Mouse (Mus musculus) layer of hippocampus, postnatal 36 days (tissue): ENCODE data around the gene Dnlz. TPM values are rescaled to one million over a fixed set of nuclear protein-coding genes. Genes with fewer than 3 reads are reported as not detected.
A peak's percentile ranks its signal among the peaks of the same experiment; 100 is the strongest.
"Not testable (repeated sequence)": the region's sequence is repeated elsewhere in the genome, so short reads cannot be mapped to it uniquely, and the experiment has no call there.

Experiments used
- DNase-seq, 2 experiments: peaks; one replicate each; pipeline ENCODE4 v3.0.0; 2022
- total RNA-seq, 2 experiments: library from RNA; stranded (reverse); gene quantifications; 2 replicates each; pipeline ENCODE4 v1.2.3; 2021

The Dnlz gene
- 10 to 100 TPM; 25.7 to 26.5 TPM for total RNA-seq

DNA sequence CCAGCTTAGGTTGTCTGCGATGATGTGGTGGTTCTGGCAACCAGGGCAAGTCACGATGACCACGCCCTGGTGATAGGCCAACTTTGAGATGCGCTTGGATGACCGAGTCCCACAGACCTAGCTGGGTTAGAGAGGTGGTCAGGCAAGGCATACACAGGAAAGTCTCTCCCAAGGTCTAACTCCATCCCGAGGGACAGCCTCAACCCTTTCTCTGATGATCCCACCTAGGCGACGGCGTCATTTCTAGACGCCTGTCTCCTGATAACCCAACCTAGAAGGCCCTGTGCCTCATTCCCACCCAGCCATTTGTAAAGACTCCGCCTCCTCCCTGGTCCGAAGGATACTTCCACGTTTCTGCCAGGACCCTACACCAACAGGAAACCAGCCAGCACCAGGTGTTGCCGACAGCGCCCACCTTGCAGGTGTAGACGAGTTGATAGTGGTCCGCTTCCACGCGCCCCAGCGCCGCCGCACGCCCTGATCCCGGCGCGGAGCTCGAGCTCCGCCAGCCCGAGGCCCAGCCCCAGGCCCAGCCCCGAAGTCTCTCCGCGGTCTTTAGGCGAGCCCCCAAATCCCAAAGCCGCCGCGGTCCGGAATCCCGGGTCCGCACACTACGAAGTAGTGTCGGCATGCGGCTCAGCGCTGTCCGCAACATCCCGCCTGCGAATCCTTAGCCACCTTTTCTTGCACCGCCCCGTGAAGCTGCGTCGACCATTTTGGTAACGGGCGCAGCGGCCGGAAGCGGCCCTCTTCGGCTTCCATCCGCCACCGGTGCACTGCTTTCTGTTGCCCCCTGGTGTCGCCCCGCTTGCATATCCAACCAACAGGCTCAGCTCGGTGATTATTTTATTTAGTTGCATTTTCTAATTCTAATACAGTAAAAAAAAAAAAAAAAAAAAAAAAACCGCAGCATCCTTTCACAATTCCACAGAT is at the start of gene Dnlz:
Dnlz (minus strand) TSS at position 753 of the 933 bp plus-strand sequence.
- DNase-seq = peak; percentile 92 to 94

DNA sequence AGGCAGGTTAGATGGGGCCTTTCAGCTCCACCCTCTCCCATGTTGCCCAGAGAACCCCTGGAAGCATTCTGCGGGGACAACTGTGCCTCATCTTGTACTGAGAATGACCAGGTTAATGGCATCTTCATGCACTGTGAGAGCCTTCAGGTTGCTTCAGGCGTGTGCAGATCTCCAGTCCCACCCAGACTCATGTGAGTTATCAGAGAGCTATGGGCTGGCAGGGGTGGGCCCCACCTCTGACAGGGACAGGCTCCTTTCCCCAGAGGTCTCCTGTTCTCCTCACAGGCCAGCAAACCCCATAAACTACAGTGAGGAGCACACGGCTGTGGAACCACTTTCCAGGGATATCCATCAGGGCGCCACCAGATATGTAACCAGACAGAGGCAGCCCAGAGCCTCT is 49.1 kb upstream of the Dnlz start:
- no peak for DNase-seq

GRCm38 (mm10) chr2:26400296-26400695 is 48.4 kb upstream of the Dnlz start:
- DNase-seq = no peak

DNA sequence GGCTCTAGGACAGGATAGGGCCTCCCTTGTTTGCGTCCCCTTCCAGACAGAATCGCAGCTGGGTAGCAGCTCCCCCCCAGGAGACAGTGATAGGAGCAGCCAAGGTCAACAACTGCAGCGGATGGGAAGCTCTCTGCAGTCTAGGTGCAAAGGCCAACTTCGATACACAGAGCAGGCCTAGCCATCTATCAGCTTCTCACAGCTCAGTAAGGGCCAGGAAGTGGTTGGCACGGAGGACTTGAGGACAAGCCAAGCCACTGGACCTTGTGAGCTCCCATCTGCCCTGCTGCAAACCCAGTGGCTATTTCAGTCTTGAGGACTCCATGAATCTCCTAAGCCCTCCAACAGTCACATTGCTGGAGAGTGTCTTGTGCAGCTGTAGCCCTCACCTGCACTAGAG is 47.7 kb upstream of the Dnlz start:
- DNase-seq = no peak

DNA sequence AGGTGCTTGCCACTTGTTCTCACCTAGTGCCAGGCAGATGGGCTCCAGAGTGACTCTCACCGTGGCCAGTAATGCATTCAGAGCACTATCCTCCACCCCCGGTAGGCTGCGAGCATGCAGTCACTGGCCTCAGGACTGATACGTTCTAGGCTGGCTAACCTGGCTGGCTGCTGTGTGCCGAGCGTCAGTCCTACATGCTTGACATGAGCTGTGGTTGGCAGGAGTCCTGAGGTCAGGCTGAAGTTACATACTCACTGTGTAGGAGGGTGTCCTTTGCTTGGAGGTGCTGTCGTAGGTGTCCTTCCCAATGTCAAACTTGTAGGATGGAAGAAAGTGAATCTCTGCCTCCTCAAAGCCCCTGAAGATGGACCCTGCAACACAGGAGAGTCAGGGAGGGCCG is 47.1 kb upstream of the Dnlz start:
- DNase-seq = no peak

DNA sequence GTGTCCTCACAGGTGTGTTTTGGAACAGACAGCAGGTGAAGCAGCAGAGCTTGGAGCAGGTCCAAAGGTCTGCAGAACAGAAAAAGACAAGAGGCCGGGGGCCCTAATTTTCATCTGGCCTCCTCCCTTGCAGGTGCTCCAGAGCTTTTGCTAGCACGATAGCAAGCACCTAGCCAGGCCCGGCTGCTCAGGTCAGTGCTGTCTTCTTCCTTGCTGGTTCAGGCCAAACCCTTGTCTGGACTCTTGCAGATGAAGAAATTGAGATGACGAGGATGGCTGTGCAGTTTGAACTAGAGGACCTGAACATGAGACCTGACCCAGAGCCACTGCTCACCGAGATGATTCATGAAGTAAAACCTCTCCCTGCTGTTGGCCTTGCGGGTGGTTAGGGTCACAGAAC is 39.7 kb upstream of the Dnlz start:
- DNase-seq = no peak

DNA sequence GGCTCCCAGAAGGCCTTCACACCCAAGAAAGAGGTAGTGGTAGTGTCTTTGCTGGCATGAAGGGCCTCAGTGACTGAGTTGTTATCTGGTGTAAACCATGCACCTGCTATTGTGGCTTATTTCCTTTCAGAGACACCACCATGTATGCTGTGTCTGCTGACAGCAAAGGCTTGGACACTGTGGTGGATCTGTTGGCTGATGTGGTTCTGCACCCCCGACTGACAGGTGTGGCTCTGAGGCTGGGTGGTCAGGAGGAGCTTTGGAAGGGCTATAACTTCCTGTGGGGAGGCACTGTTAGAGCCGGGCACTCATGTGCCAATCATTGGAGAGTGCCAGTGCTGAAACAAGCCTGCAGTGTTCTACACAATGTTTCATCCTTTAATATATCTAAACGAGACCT is 39.0 kb upstream of the Dnlz start:
- DNase-seq = no peak

DNA sequence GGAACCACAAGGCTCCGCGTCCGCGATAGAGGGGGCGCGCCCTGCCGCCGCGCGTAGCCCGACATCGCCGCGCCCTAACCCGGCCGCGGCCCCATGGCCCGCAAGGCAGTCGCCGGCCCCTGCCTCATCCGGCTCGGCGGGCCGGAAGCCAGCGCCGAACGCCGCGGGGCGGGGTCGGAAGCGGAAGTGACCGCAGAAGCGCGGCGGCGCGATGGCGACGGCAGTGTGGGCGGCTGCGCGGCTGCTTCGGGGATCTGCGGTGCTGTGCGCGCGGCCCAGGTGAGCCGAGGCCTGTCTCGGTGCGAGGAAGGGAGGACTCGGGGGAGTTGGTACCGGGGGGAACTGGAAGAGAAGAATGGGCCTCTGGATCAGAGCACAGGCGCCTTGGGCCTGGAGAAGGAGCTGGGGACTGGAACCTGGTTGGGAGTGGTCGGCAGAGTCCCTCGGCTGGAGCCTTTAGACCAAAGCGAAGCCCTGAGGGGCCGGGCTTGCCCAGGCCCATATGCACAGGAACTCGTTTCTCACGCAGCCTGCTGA is 37.3 kb upstream of the Dnlz start, which contains the start of the genes Entr1 and Pmpca:
Entr1 (minus strand) TSS at position 163 of the 537 bp plus-strand sequence.
Pmpca (plus strand) TSS at position 186 of the 537 bp plus-strand sequence.
- peak; percentile 85 to 87 for DNase-seq

GRCm38 (mm10) chr2:26388682-26389153 is 36.8 kb upstream of the Dnlz start:
- no peak for DNase-seq

DNA sequence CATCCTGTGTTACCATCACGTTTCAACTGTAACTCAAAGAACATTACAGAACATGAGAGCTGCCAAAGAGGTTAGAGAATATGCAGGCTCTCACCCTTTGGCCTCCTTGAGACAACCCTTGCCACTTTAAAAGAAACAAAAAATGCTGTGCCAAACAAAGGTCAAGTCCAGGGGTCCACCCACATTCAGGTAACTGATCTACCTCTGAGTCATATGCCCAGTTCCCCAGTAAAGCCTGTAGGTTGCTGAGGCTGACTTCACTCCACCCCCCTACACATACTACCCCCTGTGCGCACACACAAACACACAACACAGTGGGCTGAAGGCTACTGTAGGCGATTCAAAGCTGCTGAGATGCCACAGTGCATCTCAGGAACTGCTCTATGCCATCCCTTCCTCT is 35.8 kb upstream of the Dnlz start:
- DNase-seq = no peak

DNA sequence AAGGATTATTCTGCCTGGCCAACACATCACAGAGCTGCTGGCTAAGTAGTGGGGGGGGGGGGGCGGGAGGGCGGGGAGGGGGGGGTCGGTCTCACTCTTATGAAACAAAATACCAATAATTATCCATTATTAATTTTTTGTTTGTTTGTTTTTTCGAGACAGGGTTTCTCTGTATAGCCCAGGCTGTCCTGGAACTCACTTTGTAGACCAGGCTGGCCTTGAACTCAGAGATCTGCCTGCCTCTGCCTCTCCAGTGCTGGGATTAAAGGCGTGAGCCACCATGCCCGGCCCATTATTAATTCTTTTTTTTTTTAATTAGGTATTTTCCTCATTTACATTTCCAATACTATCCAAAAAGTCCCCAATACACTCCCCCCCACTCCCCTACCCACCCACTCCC is 29.0 kb upstream of the Dnlz start:
- DNase-seq = not testable (repeated sequence)

DNA sequence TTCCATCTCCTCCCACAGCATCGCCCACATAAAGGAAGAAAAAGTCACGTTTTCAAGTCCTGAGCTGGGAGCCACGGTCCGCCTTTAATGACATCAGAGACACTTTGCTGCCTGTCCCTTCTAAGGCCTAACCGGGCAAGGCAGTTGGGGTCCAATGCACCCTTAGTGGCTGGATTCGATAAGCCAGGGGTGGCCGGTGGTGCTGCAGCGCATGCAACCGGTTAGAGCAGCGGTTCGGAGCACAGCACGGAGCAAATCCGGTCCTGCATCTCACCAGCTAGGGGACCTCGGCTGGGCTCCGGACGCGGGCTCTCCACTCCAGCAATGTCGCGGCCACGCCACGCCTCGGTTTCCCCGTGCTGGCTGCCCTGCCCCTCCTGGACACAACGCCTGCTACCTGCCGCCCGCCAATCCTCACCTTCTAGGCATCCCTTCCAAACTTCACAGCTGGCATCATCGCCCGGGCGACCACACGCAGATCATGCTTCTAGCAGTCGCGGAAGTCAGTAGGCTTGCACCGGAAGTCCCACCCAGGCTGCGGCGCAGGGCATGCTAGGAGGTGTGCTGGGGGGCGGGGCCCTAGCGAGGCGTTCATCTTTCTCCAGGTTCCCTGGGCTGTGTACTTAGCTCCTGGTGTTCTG is 28.3 kb upstream of the Dnlz start, which contains the start of gene Snapc4:
Snapc4 (minus strand) TSS at position 523 of the 641 bp plus-strand sequence.
- peak; percentile 80 to 83 for DNase-seq

GRCm38 (mm10) chr2:26372396-26372795 is 20.5 kb upstream of the Dnlz start:
- DNase-seq = no peak

GRCm38 (mm10) chr2:26368572-26368971 is 16.7 kb upstream of the Dnlz start:
- DNase-seq = no peak

GRCm38 (mm10) chr2:26367911-26368310 is 16.0 kb upstream of the Dnlz start:
- no peak for DNase-seq

- DNase-seq = no peak
Observed at GRCm38 (mm10) chr2:26364738-26365465, 13.0 kb upstream of the Dnlz start.

GRCm38 (mm10) chr2:26363481-26363880 is 11.6 kb upstream of the Dnlz start:
- DNase-seq = no peak

GRCm38 (mm10) chr2:26362991-26363390 is 11.1 kb upstream of the Dnlz start:
- no peak for DNase-seq

DNA sequence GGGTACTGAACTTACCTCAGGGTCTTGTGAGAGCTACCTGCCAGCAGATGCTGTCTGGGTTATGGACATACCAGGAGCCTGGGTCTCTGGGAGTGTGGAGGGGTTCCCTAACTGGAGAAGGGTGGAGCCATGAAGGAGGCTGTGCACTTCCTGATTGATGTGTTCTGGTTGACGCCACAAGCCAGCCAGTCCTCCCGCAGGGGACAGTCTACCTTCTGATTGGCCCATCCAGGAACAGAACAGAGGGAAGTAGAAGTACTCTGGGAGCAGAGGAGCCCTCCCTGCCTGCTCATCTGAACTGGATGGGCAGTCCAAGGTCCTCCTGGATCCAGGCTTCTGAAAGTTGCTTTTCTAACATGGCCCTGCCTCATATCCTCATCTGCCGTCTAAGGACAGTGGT is 8.9 kb upstream of the Dnlz start, which contains the start of gene Card9:
Card9 (minus strand) TSS at position 147 of the 400 bp plus-strand sequence.
- DNase-seq = no peak

DNA sequence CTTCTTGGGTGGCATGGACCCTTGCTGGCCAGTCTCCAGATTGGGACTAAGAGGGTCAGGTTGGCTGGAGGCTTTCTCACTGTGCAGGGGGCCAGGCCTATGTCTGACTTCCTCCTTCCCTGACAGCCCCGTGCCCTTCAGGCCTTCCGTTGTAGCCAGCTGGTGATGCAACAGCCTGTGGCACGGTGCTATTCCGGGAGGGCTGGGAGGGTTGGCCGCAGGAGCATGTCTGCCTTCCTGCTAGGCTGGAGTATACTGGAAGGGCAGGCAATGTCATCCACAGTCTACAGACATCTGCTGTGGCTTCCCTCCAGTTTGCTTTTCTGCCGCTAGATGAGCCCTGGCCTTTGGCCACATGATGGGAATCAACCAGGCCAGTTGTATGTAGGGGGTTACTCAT is 8.1 kb upstream of the Dnlz start:
- no peak for DNase-seq

DNA sequence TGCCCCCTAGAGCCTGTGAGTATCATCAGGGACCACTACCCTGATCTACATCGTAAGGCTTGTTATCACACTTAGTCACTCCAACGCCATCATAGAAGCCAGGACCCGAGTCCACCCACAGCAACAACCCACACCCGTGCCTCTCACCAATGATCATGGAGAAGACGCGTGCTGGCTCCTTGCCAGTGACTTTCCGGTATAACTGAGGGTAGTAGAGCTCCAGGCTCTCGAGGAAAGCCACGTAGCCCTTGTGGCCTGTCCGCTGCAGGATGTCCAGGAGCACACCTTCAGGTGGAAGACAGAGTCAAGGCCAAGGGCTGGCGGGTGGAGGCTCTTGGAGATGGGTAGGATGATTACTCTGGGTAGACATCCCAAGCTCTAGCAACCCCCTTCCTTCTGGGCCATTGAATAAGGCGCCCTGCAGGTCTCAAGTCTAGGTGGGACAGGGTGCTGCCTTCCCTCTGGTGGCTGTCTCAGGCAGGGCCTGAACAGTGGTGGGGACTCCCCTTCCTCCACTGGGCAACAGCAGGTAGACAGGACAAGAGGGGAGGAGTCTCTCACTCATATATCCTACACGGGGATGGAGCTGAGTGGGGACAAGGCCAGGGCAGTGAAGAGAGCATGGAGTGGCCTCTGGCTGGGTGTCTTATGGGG is 6.9 kb upstream of the Dnlz start:
- DNase-seq = no peak

DNA sequence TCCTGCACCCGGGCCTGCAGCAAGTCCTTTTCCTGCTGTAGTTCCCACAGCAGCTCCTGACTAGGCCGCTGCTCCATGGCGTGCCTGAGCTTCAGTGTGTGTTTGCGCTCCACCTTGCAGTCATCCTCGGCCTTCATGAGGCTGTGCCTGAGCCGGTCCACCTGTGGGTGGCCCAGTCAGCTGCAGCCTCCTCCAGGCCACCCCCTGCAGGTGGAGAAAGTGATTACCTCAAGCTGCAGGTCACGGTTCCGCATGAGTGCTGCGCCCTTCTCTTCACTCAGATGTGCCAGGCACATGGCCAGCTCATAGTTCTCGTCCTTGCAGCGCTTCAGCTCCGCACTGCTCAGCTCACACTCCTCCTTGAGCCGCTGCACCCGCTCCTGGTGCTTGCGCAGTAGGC is 5.6 kb upstream of the Dnlz start:
- no peak for DNase-seq
